Mouse (Mus musculus) embryonic fibroblast, embryonic 13.5 days (primary cell): ENCODE results near the gene Thbs4.

Source experiments
- CTCF ChIP-seq: IDR thresholded peaks from 2 replicates; pipeline ENCODE4 v1.5.1; 2011; ENCODE audit warnings: mild to moderate bottlenecking, control low read depth, low read length, moderate library complexity, borderline replicate concordance; ENCODE audit not compliant: insufficient read depth
- POLR2A ChIP-seq: IDR thresholded peaks from 2 replicates; pipeline ENCODE4 v1.6.1; 2011; ENCODE audit warnings: low read depth, mild to moderate bottlenecking, control low read depth, low read length, moderate library complexity

DNA sequence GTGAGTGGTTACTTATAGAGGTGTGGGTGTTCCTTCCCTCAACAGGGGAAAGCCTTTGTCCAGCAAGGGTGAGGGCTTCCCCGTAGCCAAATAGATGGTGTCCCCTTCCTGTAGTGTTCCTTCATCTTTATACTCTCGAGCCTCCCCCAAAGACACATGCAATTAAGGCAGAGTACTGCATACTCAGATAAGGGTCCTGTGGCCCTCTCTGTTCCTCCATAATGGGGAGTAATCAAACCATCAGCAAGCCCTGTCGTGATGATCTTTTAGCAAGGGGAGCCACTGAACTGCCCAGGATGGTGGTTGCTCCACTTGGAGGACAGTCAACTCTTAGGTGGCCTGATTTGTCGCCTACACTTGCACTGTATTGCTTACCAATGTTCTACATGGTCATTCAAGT lies 82.0 kb downstream of the Thbs4 start:
- TF ChIP-seq POLR2A (no peak), CTCF (no peak)
